Mouse (Mus musculus) thymus, adult 2 months (tissue): ENCODE measurements around the gene Gm20696. TPM values are rescaled to one million over a fixed set of nuclear protein-coding genes. Genes with fewer than 3 reads are reported as not detected.

Source experiments
- DNase-seq: peaks from one replicate; pipeline ENCODE4 v3.0.0; 2021
- H3K27ac ChIP-seq: fragments of 200-500 bp; 2 replicates; pipeline ENCODE4 v1.5.1; 2012; ENCODE audit warnings: low read length, control low read depth; ENCODE audit not compliant: control insufficient read depth, insufficient read depth
- H3K27me3 ChIP-seq: fragments of 200-500 bp; 2 replicates; pipeline ENCODE4 v1.6.1; 2012; ENCODE audit warnings: mild to moderate bottlenecking, low read length, moderate library complexity, mixed read lengths; ENCODE audit not compliant: control insufficient read depth, insufficient read depth
- H3K36me3 ChIP-seq: fragments of 200-500 bp; 2 replicates; pipeline ENCODE4 v1.6.1; 2012; ENCODE audit warnings: mild to moderate bottlenecking, low read length, moderate library complexity; ENCODE audit not compliant: control insufficient read depth, insufficient read depth
- H3K4me1 ChIP-seq: fragments of 200-500 bp; replicated peaks from 2 replicates; pipeline ENCODE4 v1.6.1; 2012; ENCODE audit warnings: low read length; ENCODE audit not compliant: control insufficient read depth, insufficient read depth
- H3K4me3 ChIP-seq: fragments of 200-500 bp; 2 replicates; pipeline ENCODE4 v1.5.1; 2012; ENCODE audit warnings: mild to moderate bottlenecking, low read length, control low read depth, moderate library complexity; ENCODE audit not compliant: control insufficient read depth, insufficient read depth
- CTCF ChIP-seq: fragments of 200-500 bp; IDR thresholded peaks from 2 replicates; pipeline ENCODE4 v1.5.1; 2012; ENCODE audit warnings: mild to moderate bottlenecking, control low read depth, low read length, moderate library complexity, borderline replicate concordance; ENCODE audit not compliant: control insufficient read depth, poor library complexity, insufficient read depth; ENCODE audit errors: extremely low read depth
- POLR2A ChIP-seq: fragments of 200-500 bp; IDR thresholded peaks from 2 replicates; pipeline ENCODE4 v1.6.1; 2012; ENCODE audit warnings: mild to moderate bottlenecking, low read length, control low read depth, moderate library complexity; ENCODE audit not compliant: control insufficient read depth, poor library complexity, insufficient read depth; ENCODE audit errors: extremely low read depth
- WGBS: fragments of 180-500 bp; shearing (Covaris S2); methylation state at CpG from one replicate; pipeline ENCODE4 v1.1.7; 2018; 5-methylcytosine and 5-hydroxymethylcytosine counted together
- polyA plus RNA-seq: library from polyadenylated mRNA; depleted of rRNA; stranded (reverse); fragments of >200 nt; gene quantifications from 2 replicates; pipeline ENCODE4 v1.2.3, GENCODE M21; 2012

Gene Gm20696
- polyA plus RNA-seq, 1 experiment = 3.3 TPM

DNA sequence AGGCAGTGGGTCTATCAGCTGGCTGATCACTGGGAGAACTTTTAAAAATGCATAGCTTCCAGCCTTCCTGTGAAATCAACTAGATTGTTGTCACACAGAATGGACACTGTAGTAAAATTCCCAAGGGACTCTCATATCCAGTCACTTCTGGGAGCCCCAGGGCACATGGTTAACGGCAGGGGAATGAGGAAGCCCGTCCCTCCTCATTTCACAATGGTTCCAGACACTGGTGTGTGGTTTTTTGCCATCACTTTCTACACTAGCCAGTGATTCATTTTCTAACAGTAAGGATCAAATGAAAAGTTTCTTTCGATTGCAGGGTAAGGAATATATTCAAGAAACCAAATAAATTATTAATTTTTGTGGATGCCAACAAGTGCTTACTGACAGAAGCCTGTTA lies 198.8 kb downstream of the Gm20696 start:
- Histone ChIP-seq H3K36me3 (no peaks in the 10 kb centered on the region), H3K4me1 (peaks cover 20% of the 10 kb centered on the region), H3K27ac (no peak overlapping the region), H3K27me3 (no peaks in the 10 kb centered on the region), H3K4me3 (no peak overlapping the region)
- no peak for DNase-seq
- WGBS = 95% methylated on average over 3 of the region's 3 CpGs
- no peak for TF ChIP-seq POLR2A
- no peak for TF ChIP-seq CTCF

DNA sequence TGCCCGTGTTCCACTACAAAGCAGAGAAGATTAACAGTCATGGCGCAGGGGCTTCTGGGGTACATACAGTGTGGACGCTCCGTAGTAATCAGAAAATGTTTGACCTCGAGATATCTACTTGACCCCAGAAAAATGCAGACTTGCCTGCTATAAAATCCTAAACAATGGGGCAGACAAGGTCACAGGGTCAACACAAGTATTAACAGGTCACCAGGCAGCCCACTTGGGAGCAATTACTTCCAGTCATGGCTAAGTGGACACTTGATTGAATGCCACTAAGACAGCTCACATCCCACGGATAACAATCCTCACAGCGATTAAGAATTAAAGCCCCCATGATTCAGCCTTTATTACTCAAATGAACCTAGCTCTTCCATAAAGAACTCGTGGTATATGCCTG lies 199.5 kb downstream of the Gm20696 start:
- TF ChIP-seq POLR2A (no peak), CTCF (no peak)
- H3K27ac ChIP-seq = no peak overlapping the region
- H3K36me3 ChIP-seq = no peaks in the 10 kb centered on the region
- no peaks in the 10 kb centered on the region for H3K27me3 ChIP-seq
- peaks cover 20% of the 10 kb centered on the region for H3K4me1 ChIP-seq
- no peak overlapping the region for H3K4me3 ChIP-seq
- 96% methylated on average over 8 of the region's 8 CpGs for WGBS
- no peak for DNase-seq

GRCm38 (mm10) chr6:99466354-99466753 lies 200.2 kb downstream of the Gm20696 start:
- H3K4me1 ChIP-seq = peaks cover 20% of the 10 kb centered on the region
- H3K27me3 ChIP-seq = no peaks in the 10 kb centered on the region
- no peak overlapping the region for H3K27ac ChIP-seq
- no peak overlapping the region for H3K4me3 ChIP-seq
- no peak for DNase-seq
- TF ChIP-seq POLR2A (no peak), CTCF (no peak)
- H3K36me3 ChIP-seq = no peaks in the 10 kb centered on the region
- WGBS = 93% methylated on average over 8 of the region's 8 CpGs

GRCm38 (mm10) chr6:99464449-99464848 lies 202.1 kb downstream of the Gm20696 start:
- 22% methylated on average over 4 of the region's 4 CpGs for WGBS
- Histone ChIP-seq H3K4me1 (peaks cover 20% of the 10 kb centered on the region), H3K4me3 (no peak overlapping the region), H3K27me3 (no peaks in the 10 kb centered on the region), H3K27ac (no peak overlapping the region), H3K36me3 (no peaks in the 10 kb centered on the region)
- TF ChIP-seq CTCF (no peak), POLR2A (no peak)
- no peak for DNase-seq

GRCm38 (mm10) chr6:99463906-99464305 lies 202.7 kb downstream of the Gm20696 start:
- Histone ChIP-seq H3K4me3 (no peak overlapping the region), H3K27me3 (no peaks in the 10 kb centered on the region), H3K4me1 (peaks cover 20% of the 10 kb centered on the region), H3K27ac (no peak overlapping the region), H3K36me3 (no peaks in the 10 kb centered on the region)
- TF ChIP-seq POLR2A = no peak
- no peak for TF ChIP-seq CTCF
- WGBS = 63% methylated on average over 7 of the region's 7 CpGs
- DNase-seq = no peak

DNA sequence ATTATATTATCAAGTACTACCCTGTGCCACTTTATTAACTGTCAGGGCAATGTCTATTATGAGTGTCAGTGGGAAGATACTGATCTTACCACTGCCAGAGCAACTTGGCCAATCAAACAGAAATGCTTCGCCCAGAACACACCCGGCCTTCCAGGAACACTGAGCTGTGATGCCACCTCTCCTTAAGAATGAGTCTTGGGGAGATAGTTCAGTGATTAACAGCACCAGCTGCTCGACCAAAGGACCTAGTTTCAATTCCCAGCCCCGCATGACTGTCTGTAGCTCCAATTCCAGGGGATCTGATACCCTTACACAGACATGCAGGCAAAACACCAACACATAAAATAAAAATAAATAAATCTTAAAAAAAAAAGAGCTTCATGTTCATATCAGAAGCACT lies 207.8 kb downstream of the Gm20696 start:
- H3K4me3 ChIP-seq = no peak overlapping the region
- no peak overlapping the region for H3K27ac ChIP-seq
- no peaks in the 10 kb centered on the region for H3K27me3 ChIP-seq
- TF ChIP-seq CTCF (no peak), POLR2A (no peak)
- no peaks in the 10 kb centered on the region for H3K36me3 ChIP-seq
- DNase-seq = no peak
- peaks cover 7% of the 10 kb centered on the region for H3K4me1 ChIP-seq
- WGBS = 96% methylated on average over 4 of the region's 4 CpGs
